Mouse (Mus musculus) heart, embryonic 16.5 days (tissue): ENCODE measurements around the gene Fbxo3. TPM values are rescaled to one million over a fixed set of nuclear protein-coding genes. Genes with fewer than 3 reads are reported as not detected.
"Not testable (repeated sequence)": the region's sequence is repeated elsewhere in the genome, so short reads cannot be mapped to it uniquely, and the experiment has no call there.

Experiments used
- ATAC-seq: fragments of 200-750 bp; cut with Nextera tagmentation; replicated peaks from 2 replicates; pipeline ENCODE4 v1.8.0; 2017; ENCODE audit warnings: moderate number of reproducible peaks; ENCODE audit not compliant: insufficient read depth, low FRiP score; ENCODE audit errors: extremely low read depth
- H3K27ac ChIP-seq: fragments of 300-500 bp; sonication (generic); 2 replicates; pipeline ENCODE4 v1.5.1; 2014; ENCODE audit warnings: mild to moderate bottlenecking, low read length, control low read depth, moderate library complexity
- H3K27me3 ChIP-seq: fragments of 300-500 bp; sonication (generic); 2 replicates; pipeline ENCODE4 v1.6.1; 2014; ENCODE audit warnings: low read length, mixed read lengths; ENCODE audit not compliant: control insufficient read depth, insufficient read depth
- H3K36me3 ChIP-seq: fragments of 300-500 bp; sonication (generic); 2 replicates; pipeline ENCODE4 v1.6.1; 2014; ENCODE audit not compliant: control insufficient read depth, insufficient read depth
- H3K4me1 ChIP-seq: fragments of 300-500 bp; sonication (generic); 2 replicates; pipeline ENCODE4 v1.6.1; 2014; ENCODE audit warnings: low read length, mixed read lengths; ENCODE audit not compliant: control insufficient read depth, insufficient read depth
- H3K4me2 ChIP-seq: fragments of 300-500 bp; sonication (generic); 2 replicates; pipeline ENCODE4 v1.6.1; 2014; ENCODE audit warnings: low read depth, mild to moderate bottlenecking, control low read depth, low read length
- H3K4me3 ChIP-seq: fragments of 300-500 bp; sonication (generic); 2 replicates; pipeline ENCODE4 v1.5.1; 2014; ENCODE audit warnings: mild to moderate bottlenecking, control low read depth, low read length
- H3K9ac ChIP-seq: fragments of 300-500 bp; sonication (generic); 2 replicates; pipeline ENCODE4 v1.6.1; 2014; ENCODE audit warnings: low read length, control low read depth
- H3K9me3 ChIP-seq: fragments of 300-500 bp; sonication (generic); replicated peaks from 2 replicates; pipeline ENCODE4 v1.6.1; 2016; ENCODE audit warnings: low read length; ENCODE audit not compliant: control insufficient read depth
- WGBS: fragments of 180-500 bp; shearing (Covaris S2); extraction: QIAGEN DNeasy Blood & Tissue Kit; methylation state at CpG from one replicate; pipeline ENCODE4 v1.1.7; 2014; 5-methylcytosine and 5-hydroxymethylcytosine counted together
- polyA plus RNA-seq: library from polyadenylated mRNA; unstranded; fragments of >200 nt; fragmentation: Nextera tagmentation; extraction: Ambion mirVana; gene quantifications from 2 replicates; pipeline ENCODE4 v1.2.1, GENCODE M21; 2015

The Fbxo3 gene
- polyA plus RNA-seq, 1 experiment from 2014 or later: 49.8 TPM

GRCm38 (mm10) chr2:104078285-104078684 is 50.8 kb downstream of the Fbxo3 start:
- H3K4me3 ChIP-seq, H3K27ac ChIP-seq, H3K27me3 ChIP-seq, H3K9me3 ChIP-seq, H3K9ac ChIP-seq, H3K36me3 ChIP-seq, ATAC-seq, H3K4me1 ChIP-seq, H3K4me2 ChIP-seq: not testable (repeated sequence)
- 60% methylated on average over 5 of the region's 5 CpGs for WGBS

DNA sequence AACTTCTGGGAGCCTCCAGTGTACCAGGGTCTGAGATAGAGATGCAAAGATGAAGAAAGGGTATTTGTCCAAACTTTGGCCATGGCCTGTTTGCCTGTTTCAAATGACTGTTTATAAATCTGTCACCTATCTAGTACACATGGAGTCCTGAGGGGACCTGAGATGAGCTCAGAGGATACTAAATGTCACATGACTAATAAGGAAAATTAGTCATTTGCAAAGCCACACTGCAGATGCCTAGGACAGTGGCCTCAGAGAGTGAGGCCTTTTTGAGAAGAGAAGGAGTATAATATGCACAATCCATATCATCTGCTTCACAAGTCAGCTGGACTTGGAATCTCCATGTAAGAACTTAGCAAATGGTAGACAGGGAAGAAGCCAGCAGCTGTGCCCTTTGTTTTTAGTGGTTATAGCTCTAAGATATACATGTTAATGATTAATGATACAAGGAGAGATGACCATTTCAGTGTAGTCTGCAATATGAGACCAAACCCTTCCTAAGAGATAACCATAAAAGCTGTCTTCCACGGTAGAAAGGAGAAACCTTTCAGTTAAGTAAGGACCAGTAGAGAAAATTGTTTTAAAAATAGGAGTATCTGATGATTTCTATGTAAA is 54.0 kb downstream of the Fbxo3 start:
- not testable (repeated sequence) for ATAC-seq, H3K4me1 ChIP-seq, H3K27ac ChIP-seq, H3K9me3 ChIP-seq, H3K4me2 ChIP-seq, H3K4me3 ChIP-seq, H3K27me3 ChIP-seq, H3K36me3 ChIP-seq, H3K9ac ChIP-seq
- no CpG with 5 or more reads among the region's 1 CpGs for WGBS

GRCm38 (mm10) chr2:104082474-104082873 is 55.0 kb downstream of the Fbxo3 start:
- Histone ChIP-seq H3K4me3 (no peak overlapping the region), H3K4me2 (no peak overlapping the region), H3K9ac (no peak overlapping the region), H3K36me3 (no peaks in the 10 kb centered on the region), H3K4me1 (no peaks in the 10 kb centered on the region), H3K27ac (no peak overlapping the region), H3K27me3 (no peaks in the 10 kb centered on the region), H3K9me3 (no peaks in the 10 kb centered on the region)
- ATAC-seq: no peak

GRCm38 (mm10) chr2:104084027-104084426 is 56.5 kb downstream of the Fbxo3 start:
- not testable (repeated sequence) for H3K4me2 ChIP-seq, H3K9me3 ChIP-seq, H3K27me3 ChIP-seq, H3K36me3 ChIP-seq, H3K9ac ChIP-seq, H3K4me1 ChIP-seq, ATAC-seq, H3K27ac ChIP-seq, H3K4me3 ChIP-seq

- 56% methylated on average over 1 of the region's 1 CpGs for WGBS
- not testable (repeated sequence) for H3K27me3 ChIP-seq, ATAC-seq
Measured at GRCm38 (mm10) chr2:104087562-104087961, 60.0 kb downstream of the Fbxo3 start.

GRCm38 (mm10) chr2:104093305-104093704 is 65.8 kb downstream of the Fbxo3 start:
- no peak overlapping the region for H3K27ac ChIP-seq
- H3K4me1 ChIP-seq: peaks cover 2% of the 10 kb centered on the region; the same call in 1 of the 2 replicates
- H3K9me3 ChIP-seq: no peaks in the 10 kb centered on the region
- no peak overlapping the region for H3K4me3 ChIP-seq
- no peak overlapping the region for H3K4me2 ChIP-seq
- no peak for ATAC-seq
- H3K27me3 ChIP-seq: no peaks in the 10 kb centered on the region
- 72% methylated on average over 2 of the region's 2 CpGs for WGBS
- H3K36me3 ChIP-seq: no peaks in the 10 kb centered on the region
- H3K9ac ChIP-seq: no peak overlapping the region

More at GRCm38 (mm10) chr2:104087562-104087961, 60.0 kb downstream of the Fbxo3 start:
- H3K4me1 ChIP-seq, H3K9ac ChIP-seq, H3K36me3 ChIP-seq, H3K9me3 ChIP-seq, H3K4me3 ChIP-seq, H3K4me2 ChIP-seq, H3K27ac ChIP-seq: not testable (repeated sequence)

DNA sequence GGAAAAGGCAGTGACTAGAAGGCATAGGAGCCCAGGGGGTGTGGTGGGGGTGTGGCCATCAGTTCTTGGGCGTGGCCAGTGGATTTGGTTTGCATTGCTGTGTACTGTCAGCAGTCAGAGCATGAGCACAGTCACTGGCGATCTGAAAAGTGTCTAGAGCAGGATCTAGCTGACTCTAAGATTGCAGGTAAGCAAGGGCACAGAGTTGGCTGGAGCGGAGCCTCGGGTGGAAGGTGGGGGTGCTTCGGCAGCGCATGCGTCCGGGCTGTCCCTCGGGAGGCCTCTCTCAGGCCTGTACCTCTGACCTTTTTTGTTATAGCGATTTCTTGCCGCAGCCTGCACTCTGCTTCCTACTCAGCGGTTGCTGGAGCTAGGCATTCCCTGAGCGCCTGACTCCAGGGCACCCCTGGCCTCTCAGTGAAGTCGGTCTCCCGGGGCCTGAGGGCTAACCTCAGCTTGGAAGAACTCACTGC is 68.3 kb downstream of the Fbxo3 start, which contains the start of gene Cd59a:
TSS of gene Cd59a (plus strand) at position 61 of the 473 bp plus-strand sequence.
- WGBS: 5% methylated on average over 15 of the region's 15 CpGs
- H3K4me1 ChIP-seq: peaks cover 11% of the 10 kb centered on the region
- ATAC-seq: peak; percentile 91

GRCm38 (mm10) chr2:104096256-104096655 is 68.7 kb downstream of the Fbxo3 start:
- Histone ChIP-seq H3K36me3 (no peaks in the 10 kb centered on the region), H3K9ac (peak overlapping the region; percentile 74), H3K4me3 (peak overlapping the region; percentile 74), H3K4me2 (peak overlapping the region; percentile 64), H3K27ac (peak overlapping the region; percentile 88), H3K9me3 (no peaks in the 10 kb centered on the region), H3K4me1 (peaks cover 11% of the 10 kb centered on the region), H3K27me3 (no peaks in the 10 kb centered on the region)
- no peak for ATAC-seq
- WGBS: 21% methylated on average over 10 of the region's 10 CpGs

More for the DNA sequence above, 68.3 kb downstream of the Fbxo3 start, which contains the start of gene Cd59a:
- Histone ChIP-seq H3K27me3 (no peaks in the 10 kb centered on the region), H3K4me2 (peak within 1 kb of the TSS; percentile 64), H3K36me3 (no peaks in the 10 kb centered on the region), H3K27ac (peak within 1 kb of the TSS; percentile 88), H3K4me3 (peak within 1 kb of the TSS; percentile 74), H3K9me3 (no peaks in the 10 kb centered on the region), H3K9ac (peak within 1 kb of the TSS; percentile 74)

DNA sequence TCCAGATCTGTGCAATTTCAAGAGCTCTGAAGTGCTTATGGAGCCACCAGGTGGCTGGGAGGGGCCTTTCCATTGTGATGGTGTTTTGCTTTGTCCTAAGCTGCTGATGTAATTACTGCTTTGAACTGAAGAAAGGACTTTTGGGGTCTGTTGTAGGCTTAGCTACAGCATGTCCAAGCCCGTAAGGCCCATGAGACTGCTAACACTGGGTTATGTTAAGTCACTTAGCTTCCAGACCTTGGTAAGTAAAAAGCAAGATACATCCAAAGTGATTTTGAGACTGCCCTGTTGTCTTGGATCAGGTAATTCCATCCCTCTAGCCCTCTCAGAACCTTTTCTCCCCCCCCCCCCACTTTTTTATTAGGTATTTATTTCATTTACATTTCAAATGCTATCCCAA is 69.3 kb downstream of the Fbxo3 start:
- 68% methylated on average over 1 of the region's 1 CpGs for WGBS
- H3K4me1 ChIP-seq: peaks cover 11% of the 10 kb centered on the region
- H3K27ac ChIP-seq: peak overlapping the region; percentile 39; the same call in 1 of the 2 replicates
- H3K9ac ChIP-seq, H3K27me3 ChIP-seq, H3K36me3 ChIP-seq, H3K9me3 ChIP-seq, ATAC-seq: not testable (repeated sequence)
- H3K4me2 ChIP-seq: peak overlapping the region; percentile 64
- peak overlapping the region; percentile 74 for H3K4me3 ChIP-seq
